Mouse (Mus musculus) adrenal gland, adult 10 weeks (tissue): ENCODE measurements around the gene Bpgm. TPM values are rescaled to one million over a fixed set of nuclear protein-coding genes. Genes with fewer than 3 reads are reported as not detected.

ENCODE experiments used
- polyA plus RNA-seq: library from polyadenylated mRNA; stranded (reverse); fragments of 350-450 nt; fragmentation: Illumina TruSeq; extraction: RNeasy Lipid Tissue Mini Kit (QIAGEN cat#74804); gene quantifications from one replicate; pipeline ENCODE4 v1.2.3, GENCODE M21; 2014; ENCODE audit warnings: low read depth, low replicate concordance

Gene Bpgm
- polyA plus RNA-seq: 22.5 TPM

DNA sequence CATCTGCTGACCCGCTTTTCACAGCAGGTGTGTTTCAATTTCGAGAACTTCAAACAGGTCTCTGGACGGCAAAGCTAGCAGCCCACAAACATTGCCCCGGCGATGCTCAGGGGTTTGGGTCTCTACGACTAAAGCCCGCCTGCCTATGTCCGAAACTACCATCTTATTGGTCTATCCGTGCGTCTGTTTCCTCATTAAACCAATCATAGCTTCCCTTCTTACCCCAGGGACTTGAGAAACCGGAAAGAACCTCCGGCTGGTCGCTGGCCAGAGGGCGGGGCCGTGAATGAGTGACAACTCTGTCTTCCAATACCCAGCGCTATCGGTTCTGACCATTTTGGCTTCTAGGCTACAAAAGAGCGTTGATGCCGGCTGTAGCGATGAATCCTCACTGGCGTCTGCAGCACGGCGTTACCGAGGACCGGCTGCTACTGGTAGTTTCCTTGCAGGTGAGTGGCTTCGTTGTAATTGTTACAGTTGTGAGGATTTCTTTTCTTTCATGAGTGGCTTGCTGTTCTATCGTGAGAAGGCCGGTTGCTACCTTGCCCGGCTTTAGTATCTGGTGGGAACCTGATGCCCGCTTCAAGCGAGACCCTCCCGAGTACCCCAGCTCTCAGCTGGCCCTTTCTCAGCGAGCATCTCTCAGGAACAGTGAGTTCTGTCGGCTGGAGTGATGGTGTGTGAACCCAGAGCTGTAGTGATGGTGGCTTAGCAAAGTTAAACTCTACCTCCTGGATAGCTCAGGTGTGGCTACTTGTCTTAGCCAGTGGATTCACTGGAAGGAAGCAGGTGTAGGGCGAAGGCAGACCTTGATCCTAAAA is at the start of gene Bpgm:
Bpgm (plus strand) TSS at position 234 of the 821 bp plus-strand sequence.

Other genes with a start within 250 kb of the Bpgm start
- gene Akr1b3, start 158.7 kb upstream of the Bpgm start, polyA plus RNA-seq: 261 TPM
- 32.2 TPM for gene Akr1b8, start 122.1 kb upstream of the Bpgm start, polyA plus RNA-seq
- gene Akr1b10, start 92.0 kb upstream of the Bpgm start, polyA plus RNA-seq: 122 TPM
- 2,659 TPM for gene Akr1b7, start 63.9 kb upstream of the Bpgm start, polyA plus RNA-seq
- gene Cald1, start 122.3 kb downstream of the Bpgm start, polyA plus RNA-seq: 217 TPM